Mouse (Mus musculus): ENCODE data around the gene Bves.

- TF ChIP-seq CHD2 (IDR thresholded peaks at IDR 0.05; ENCODE audit: low read depth, low read length) = no peak
- TF ChIP-seq MAFK (IDR thresholded peaks at IDR 0.05; ENCODE audit: insufficient read depth, low read depth, low read length) = no peak
Measured at GRCm38 (mm10) chr10:45314865-45315264, 20.7 kb upstream of the Bves start.
